8 mouse cellular contexts compared by ENCODE assay signal in the genomic region with DNA sequence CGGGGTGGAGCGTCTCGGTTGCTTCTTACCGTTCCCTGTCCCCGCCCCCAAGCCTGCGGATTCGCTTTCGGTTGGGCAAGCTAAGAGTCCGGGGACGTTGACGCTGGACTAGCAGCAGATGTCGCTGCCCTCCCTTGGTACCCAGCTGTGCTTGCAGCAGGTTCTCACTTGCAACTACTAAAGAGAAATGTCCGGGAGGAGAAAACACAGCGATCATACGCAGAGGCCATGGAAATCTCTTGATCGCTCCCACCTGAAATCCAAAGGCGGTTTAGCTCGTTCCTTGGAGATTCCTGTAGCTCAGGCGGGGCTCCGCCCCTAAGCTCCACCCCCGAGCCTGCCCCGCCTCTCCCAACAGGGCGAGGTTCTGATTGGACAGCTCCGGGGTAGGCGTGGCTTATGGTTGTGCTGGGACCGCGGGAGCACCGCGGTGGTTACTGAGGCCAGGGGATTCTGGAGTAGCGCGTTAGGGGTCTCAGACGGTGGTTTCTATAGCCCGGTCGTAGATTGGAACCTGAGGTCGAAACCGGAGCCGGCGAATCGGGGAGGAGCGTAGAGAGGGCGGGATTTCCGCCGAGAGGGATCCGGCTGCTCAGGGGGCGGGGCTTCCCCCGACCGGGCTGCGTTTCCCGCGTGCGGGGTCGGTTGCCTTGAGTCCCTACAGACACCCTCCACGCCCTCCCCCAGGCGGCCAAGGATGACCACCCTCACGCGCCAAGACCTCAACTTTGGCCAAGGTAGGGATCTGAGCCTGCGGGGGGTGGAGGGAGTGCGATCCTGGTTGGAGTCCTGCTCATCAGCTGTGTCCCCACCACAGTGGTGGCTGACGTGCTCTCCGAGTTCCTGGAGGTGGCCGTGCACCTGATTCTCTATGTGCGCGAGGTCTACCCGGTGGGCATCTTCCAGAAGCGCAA. TPM values are rescaled to one million over a fixed set of nuclear protein-coding genes. Genes with fewer than 3 reads are reported as not detected.
DNase-seq lines count a peak whose midpoint lies in the region; ATAC-seq and TF ChIP-seq lines count a peak whose summit lies in the region.

No protein-coding gene starts in this region.

- WGBS in heart, embryonic 12.5 days: under 1% methylated on average over 65 of the region's 65 CpGs
- under 1% methylated on average over 65 of the region's 65 CpGs for WGBS in kidney, postnatal 0 days
- under 1% methylated on average over 65 of the region's 65 CpGs for WGBS in liver, embryonic 11.5 days
- WGBS in stomach, embryonic 14.5 days: under 1% methylated on average over 65 of the region's 65 CpGs

- no peaks in the 10 kb centered on the region for H3K9me3 ChIP-seq in erythroblast, embryonic 14.5 days (ENCODE audit: control insufficient read depth, low read length)
- H3K9me3 ChIP-seq in heart, embryonic 12.5 days (replicated peaks): no peaks in the 10 kb centered on the region
- no peaks in the 10 kb centered on the region for H3K9me3 ChIP-seq in kidney, postnatal 0 days (replicated peaks; ENCODE audit: low read length)
- no peaks in the 10 kb centered on the region for H3K9me3 ChIP-seq in liver, embryonic 11.5 days (ENCODE audit: control insufficient read depth, low read length)
- H3K9me3 ChIP-seq in stomach, embryonic 14.5 days (ENCODE audit: control insufficient read depth, low read depth, low read length): no peaks in the 10 kb centered on the region

- peak; percentile 51; the same call in 1 of the 2 replicates for TF ChIP-seq POLR2A in brain, embryonic 14.5 days (IDR thresholded peaks at IDR 0.05; ENCODE audit: borderline replicate concordance, extremely low read depth, insufficient read depth, insufficient read length, poor library complexity, severe bottlenecking)

- peak overlapping the region; percentile 66 for H3ac ChIP-seq in C2C12 (ENCODE audit: control insufficient read depth, insufficient read length, low read depth)

- peak overlapping the region; percentile 76 for H3K9ac ChIP-seq in heart, embryonic 12.5 days
- H3K9ac ChIP-seq in kidney, postnatal 0 days (ENCODE audit: low read depth, low read length): peak overlapping the region; percentile 59
- peak overlapping the region; percentile 72 for H3K9ac ChIP-seq in liver, embryonic 11.5 days (ENCODE audit: low read depth, low read length)
- H3K9ac ChIP-seq in stomach, embryonic 14.5 days (replicated peaks; ENCODE audit: low read depth, low read length): peak overlapping the region; percentile 42

- H3K4me3 ChIP-seq in C2C12 (ENCODE audit: insufficient read depth, poor library complexity, severe bottlenecking): peak overlapping the region; percentile 59
- H3K4me3 ChIP-seq in erythroblast, embryonic 14.5 days (replicated peaks): peak overlapping the region; percentile 73
- H3K4me3 ChIP-seq in heart, embryonic 12.5 days: peak overlapping the region; percentile 59
- peak overlapping the region; percentile 62 for H3K4me3 ChIP-seq in kidney, postnatal 0 days (replicated peaks; ENCODE audit: low read depth, low read length)
- H3K4me3 ChIP-seq in liver, embryonic 11.5 days (ENCODE audit: low read depth, low read length): peak overlapping the region; percentile 76
- H3K4me3 ChIP-seq in stomach, embryonic 14.5 days (ENCODE audit: low read depth, low read length): peak overlapping the region; percentile 66

- peaks cover 24% of the 10 kb centered on the region for H3K4me1 ChIP-seq in erythroblast, embryonic 14.5 days (ENCODE audit: control insufficient read depth)
- H3K4me1 ChIP-seq in heart, embryonic 12.5 days (replicated peaks): 0 out of 2 replicates have a peak, but pooled peaks cover 7% of the 10 kb centered on the region
- no peaks in the 10 kb centered on the region for H3K4me1 ChIP-seq in kidney, postnatal 0 days (replicated peaks; ENCODE audit: insufficient read depth, low read length)
- peaks cover 2% of the 10 kb centered on the region; the same call in 1 of the 2 replicates for H3K4me1 ChIP-seq in liver, embryonic 11.5 days (replicated peaks; ENCODE audit: control insufficient read depth, insufficient read depth, low read length)
- 0 out of 2 replicates have a peak, but pooled peaks cover 3% of the 10 kb centered on the region for H3K4me1 ChIP-seq in stomach, embryonic 14.5 days (ENCODE audit: control insufficient read depth, insufficient read depth, low read length)

- peaks cover 1% of the 10 kb centered on the region for H3K36me3 ChIP-seq in C2C12 (ENCODE audit: control insufficient read depth, insufficient read depth)
- peaks cover 21% of the 10 kb centered on the region for H3K36me3 ChIP-seq in erythroblast, embryonic 14.5 days (ENCODE audit: control insufficient read depth)
- H3K36me3 ChIP-seq in heart, embryonic 12.5 days: peaks cover 12% of the 10 kb centered on the region
- H3K36me3 ChIP-seq in kidney, postnatal 0 days (ENCODE audit: insufficient read depth, low read length): peaks cover 2% of the 10 kb centered on the region; the same call in 1 of the 2 replicates
- peaks cover 2% of the 10 kb centered on the region for H3K36me3 ChIP-seq in liver, embryonic 11.5 days (ENCODE audit: control insufficient read depth, insufficient read depth, low read length)
- 0 out of 2 replicates have a peak, but pooled peaks cover 3% of the 10 kb centered on the region for H3K36me3 ChIP-seq in stomach, embryonic 14.5 days (ENCODE audit: control insufficient read depth, insufficient read depth, low read length)

- ATAC-seq in heart, embryonic 12.5 days (ENCODE audit: insufficient number of reproducible peaks, low FRiP score): peak; percentile 96
- peak; percentile 93 for ATAC-seq in kidney, postnatal 0 days (replicated peaks; ENCODE audit: low FRiP score, low read depth)
- peak; percentile 93 for ATAC-seq in liver, embryonic 11.5 days (replicated peaks; ENCODE audit: low FRiP score)
- peak; percentile 93 for ATAC-seq in stomach, embryonic 14.5 days (ENCODE audit: insufficient number of reproducible peaks, insufficient read depth, low FRiP score, low read depth)

- no peaks in the 10 kb centered on the region for H3K79me3 ChIP-seq in C2C12 (ENCODE audit: low read depth)

- H3K79me2 ChIP-seq in C2C12 (ENCODE audit: control insufficient read depth, insufficient read depth): no peaks in the 10 kb centered on the region

- TF ChIP-seq CTCF in C2C12 (IDR thresholded peaks at IDR 0.05; ENCODE audit: control insufficient read depth, insufficient read depth, insufficient read length): peak; percentile 67
- peak; percentile 65 for TF ChIP-seq CTCF in brain, embryonic 14.5 days (IDR thresholded peaks at IDR 0.05; ENCODE audit: borderline replicate concordance, extremely low read depth, insufficient read depth, insufficient read length)
- TF ChIP-seq CTCF in kidney, postnatal 0 days (IDR thresholded peaks at IDR 0.05; ENCODE audit: low read depth): peak; percentile 70

- peak; percentile 96 for DNase-seq in brain, embryonic 14.5 days (ENCODE audit: low read depth)
- peak; percentile 96 for DNase-seq in kidney, postnatal 0 days (ENCODE audit: low spot score)
- peak; percentile 96 for DNase-seq in liver, embryonic 11.5 days (ENCODE audit: low spot score)
- DNase-seq in naive thymus-derived CD4-positive, alpha-beta T cell, adult 2 months (ENCODE audit: low read depth): peak; percentile 96

- H3K4me2 ChIP-seq in heart, embryonic 12.5 days: peak overlapping the region; percentile 90
- peak overlapping the region; percentile 76 for H3K4me2 ChIP-seq in kidney, postnatal 0 days (ENCODE audit: low read length)
- peak overlapping the region; percentile 80 for H3K4me2 ChIP-seq in liver, embryonic 11.5 days
- H3K4me2 ChIP-seq in stomach, embryonic 14.5 days (replicated peaks; ENCODE audit: low read depth, low read length): peak overlapping the region; percentile 97

- H3K27ac ChIP-seq in heart, embryonic 12.5 days (ENCODE audit: poor library complexity, severe bottlenecking): peak overlapping the region; percentile 49
- H3K27ac ChIP-seq in kidney, postnatal 0 days: peak overlapping the region; percentile 82
- H3K27ac ChIP-seq in liver, embryonic 11.5 days (ENCODE audit: low read depth, low read length): peak overlapping the region; percentile 77
- H3K27ac ChIP-seq in stomach, embryonic 14.5 days (ENCODE audit: low read length): peak overlapping the region; percentile 82

- peaks cover 17% of the 10 kb centered on the region for H3K27me3 ChIP-seq in C2C12 (ENCODE audit: control insufficient read depth, insufficient read depth, insufficient read length)
- H3K27me3 ChIP-seq in erythroblast, embryonic 14.5 days (ENCODE audit: control insufficient read depth): peaks cover 28% of the 10 kb centered on the region
- peaks cover 27% of the 10 kb centered on the region for H3K27me3 ChIP-seq in heart, embryonic 12.5 days (replicated peaks)
- H3K27me3 ChIP-seq in kidney, postnatal 0 days (ENCODE audit: insufficient read depth, low read length): no peaks in the 10 kb centered on the region
- H3K27me3 ChIP-seq in liver, embryonic 11.5 days (replicated peaks; ENCODE audit: control insufficient read depth, insufficient read depth, low read length): peaks cover 14% of the 10 kb centered on the region
- no peaks in the 10 kb centered on the region for H3K27me3 ChIP-seq in stomach, embryonic 14.5 days (ENCODE audit: control insufficient read depth, insufficient read depth, low read length)

RNA-seq across cellular contexts. Expression of a gene that starts 9.9 kb away (rescaled TPM):
- 0.01 TPM for polyA plus RNA-seq in C2C12 (2012; fragmentation: generic; extraction: Trizol)
- polyA plus RNA-seq in brain, embryonic 14.5 days (2012; rRNA removed): 54.9 and 73.0 TPM in 2 replicates
- polyA plus RNA-seq in erythroblast, embryonic 14.5 days (2012): 0.01 TPM in 1 of 2 replicates, not detected in the other
- polyA plus RNA-seq in heart, embryonic 12.5 days (2016; fragmentation: Nextera tagmentation; extraction: Ambion mirVana): 0.05 and 0.08 TPM in 2 replicates
- polyA plus RNA-seq in kidney, postnatal 0 days (2015; fragmentation: Nextera tagmentation; extraction: Ambion mirVana): 0.14 and 0.24 TPM in 2 replicates
- 0.12 and 0.31 TPM in 2 replicates for polyA plus RNA-seq in liver, embryonic 11.5 days (2014; fragmentation: Nextera tagmentation; extraction: Ambion mirVana)
- 0.07 and 0.20 TPM in 2 replicates for polyA plus RNA-seq in stomach, embryonic 14.5 days (2014; fragmentation: Nextera tagmentation; extraction: Ambion mirVana)

RNA-seq across cellular contexts. Expression of a gene that starts 10.2 kb away (rescaled TPM):
- polyA plus RNA-seq in C2C12 (2012; fragmentation: generic; extraction: Trizol): 35.6 TPM
- 111 and 132 TPM in 2 replicates for polyA plus RNA-seq in brain, embryonic 14.5 days (2012; rRNA removed)
- 2.9 and 3.8 TPM in 2 replicates for polyA plus RNA-seq in erythroblast, embryonic 14.5 days (2012)
- 36.6 and 39.3 TPM in 2 replicates for polyA plus RNA-seq in heart, embryonic 12.5 days (2016; fragmentation: Nextera tagmentation; extraction: Ambion mirVana)
- polyA plus RNA-seq in kidney, postnatal 0 days (2015; fragmentation: Nextera tagmentation; extraction: Ambion mirVana): 73.1 and 77.2 TPM in 2 replicates
- 41.4 and 44.7 TPM in 2 replicates for polyA plus RNA-seq in liver, embryonic 11.5 days (2014; fragmentation: Nextera tagmentation; extraction: Ambion mirVana)
- 51.2 and 54.7 TPM in 2 replicates for polyA plus RNA-seq in stomach, embryonic 14.5 days (2014; fragmentation: Nextera tagmentation; extraction: Ambion mirVana)

RNA-seq across cellular contexts. Expression of a gene that starts 11.6 kb away (rescaled TPM):
- polyA plus RNA-seq in C2C12 (2012; fragmentation: generic; extraction: Trizol): 54.4 TPM
- 18.1 and 25.3 TPM in 2 replicates for polyA plus RNA-seq in brain, embryonic 14.5 days (2012; rRNA removed)
- 2.6 and 2.7 TPM in 2 replicates for polyA plus RNA-seq in erythroblast, embryonic 14.5 days (2012)
- polyA plus RNA-seq in heart, embryonic 12.5 days (2016; fragmentation: Nextera tagmentation; extraction: Ambion mirVana): 20.2 and 22.9 TPM in 2 replicates
- 28.5 and 33.7 TPM in 2 replicates for polyA plus RNA-seq in kidney, postnatal 0 days (2015; fragmentation: Nextera tagmentation; extraction: Ambion mirVana)
- 30.6 and 34.4 TPM in 2 replicates for polyA plus RNA-seq in liver, embryonic 11.5 days (2014; fragmentation: Nextera tagmentation; extraction: Ambion mirVana)
- 13.9 and 17.6 TPM in 2 replicates for polyA plus RNA-seq in stomach, embryonic 14.5 days (2014; fragmentation: Nextera tagmentation; extraction: Ambion mirVana)

RNA-seq across cellular contexts. Expression of a gene that starts 19.9 kb away (rescaled TPM):
- polyA plus RNA-seq in C2C12 (2012; fragmentation: generic; extraction: Trizol): 2.1 TPM
- 122 and 144 TPM in 2 replicates for polyA plus RNA-seq in brain, embryonic 14.5 days (2012; rRNA removed)
- 0.08 and 0.09 TPM in 2 replicates for polyA plus RNA-seq in erythroblast, embryonic 14.5 days (2012)
- 24.9 and 25.1 TPM in 2 replicates for polyA plus RNA-seq in heart, embryonic 12.5 days (2016; fragmentation: Nextera tagmentation; extraction: Ambion mirVana)
- 30.2 and 30.5 TPM in 2 replicates for polyA plus RNA-seq in kidney, postnatal 0 days (2015; fragmentation: Nextera tagmentation; extraction: Ambion mirVana)
- polyA plus RNA-seq in liver, embryonic 11.5 days (2014; fragmentation: Nextera tagmentation; extraction: Ambion mirVana): 2.9 and 3.0 TPM in 2 replicates
- polyA plus RNA-seq in stomach, embryonic 14.5 days (2014; fragmentation: Nextera tagmentation; extraction: Ambion mirVana): 11.9 and 14.2 TPM in 2 replicates

RNA-seq across cellular contexts. Expression of a gene that starts 20.1 kb away (rescaled TPM):
- 14.2 TPM for polyA plus RNA-seq in C2C12 (2012; fragmentation: generic; extraction: Trizol)
- 2.6 and 5.1 TPM in 2 replicates for polyA plus RNA-seq in brain, embryonic 14.5 days (2012; rRNA removed)
- polyA plus RNA-seq in erythroblast, embryonic 14.5 days (2012): not detected in 2 replicates
- 0.70 and 0.92 TPM in 2 replicates for polyA plus RNA-seq in heart, embryonic 12.5 days (2016; fragmentation: Nextera tagmentation; extraction: Ambion mirVana)
- 2.5 and 3.7 TPM in 2 replicates for polyA plus RNA-seq in kidney, postnatal 0 days (2015; fragmentation: Nextera tagmentation; extraction: Ambion mirVana)
- polyA plus RNA-seq in liver, embryonic 11.5 days (2014; fragmentation: Nextera tagmentation; extraction: Ambion mirVana): 0.73 and 0.74 TPM in 2 replicates
- 1.3 and 1.7 TPM in 2 replicates for polyA plus RNA-seq in stomach, embryonic 14.5 days (2014; fragmentation: Nextera tagmentation; extraction: Ambion mirVana)

Comparison
In these comparisons a context has a peak if more than half of its experiments do, and no peak if none do; other contexts are left out.
1. Peak in every context shown above with its lines: DNase-seq, ATAC-seq, H3K4me3 ChIP-seq and H3K27ac ChIP-seq.
2. RNA of a gene that starts 9.9 kb away (polyA plus RNA-seq): 54.9 to 73.0 TPM in brain, embryonic 14.5 days; 0.14 to 0.24 TPM in kidney, postnatal 0 days, 0.12 to 0.31 TPM in liver, embryonic 11.5 days, 0.07 to 0.20 TPM in stomach, embryonic 14.5 days, 0.05 to 0.08 TPM in heart, embryonic 12.5 days, 0.01 TPM in C2C12 (single experiment) and 0.01 TPM in erythroblast, embryonic 14.5 days; every median in the first group is over 10 times any median in the second.